Mouse (Mus musculus) E14TG2a.4 (cell line): ENCODE data around the gene Scgb2a2.

Experiments
- CTCF ChIP-seq: conservative IDR thresholded peaks from 2 replicates; pipeline ENCODE4 v1.5.1; 2014; ENCODE audit warnings: low read length
- NANOG ChIP-seq: IDR thresholded peaks from 2 replicates; pipeline ENCODE4 v1.6.1; 2014; ENCODE audit warnings: borderline replicate concordance, low read length, mixed read lengths
- POU5F1 ChIP-seq: IDR thresholded peaks from 2 replicates; pipeline ENCODE4 v1.6.1; 2014; ENCODE audit warnings: low read length, borderline replicate concordance

DNA sequence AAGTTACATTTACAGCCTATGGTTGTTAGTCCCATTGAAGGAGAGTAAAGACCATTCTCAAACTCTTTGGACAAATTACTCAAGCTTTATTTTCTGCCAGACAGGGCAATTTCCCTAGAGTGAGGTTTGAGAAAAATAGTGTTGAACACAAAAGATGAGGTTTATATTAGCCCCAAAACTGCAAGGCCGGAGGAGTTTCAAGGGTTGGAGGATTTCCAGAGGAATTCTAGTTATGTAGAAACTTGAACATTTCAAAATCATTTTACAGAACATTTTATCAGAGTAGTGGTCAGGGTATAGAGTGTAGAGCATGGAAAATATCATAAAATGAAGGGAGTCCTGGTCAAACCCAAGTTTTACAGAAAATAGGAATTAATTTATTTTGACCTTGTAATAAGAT is 17.5 kb downstream of the Scgb2a2 start:
- TF ChIP-seq CTCF (no peak), NANOG (no peak), POU5F1 (no peak)
